Mouse (Mus musculus) left cerebral cortex, postnatal 36 days (tissue): Measurements from ENCODE around the gene Jph2. TPM values are rescaled to one million over a fixed set of nuclear protein-coding genes. Genes with fewer than 3 reads are reported as not detected.

Source experiments
- DNase-seq, 2 experiments: peaks; one replicate each; pipeline ENCODE4 v3.0.0; 2021 to 2022; ENCODE audit warnings: low spot score in 2 of 2, mixed read lengths in 1 of 2
- intact Hi-C: fragments of 180-260 bp; cut with DNase I; formaldehyde crosslinking; loops from one replicate; pipeline ENCODE4 v1.15.1; 2025
- total RNA-seq, 2 experiments: library from RNA; stranded (reverse); gene quantifications; 2 replicates each; pipeline ENCODE4 v1.2.3; 2021

The Jph2 gene
- total RNA-seq = under 1 TPM; 0.49 to 0.59 TPM

- intact Hi-C loops = no loop called here
- no peak for DNase-seq
These were observed at the start of gene Jph2 for GRCm38 (mm10) chr2:163397905-163398304. TSS of gene Jph2 (minus strand) at chr2:163397993.

GRCm38 (mm10) chr2:163447375-163447774 is 49.6 kb upstream of the Jph2 start:
- intact Hi-C loops = no loop called here
- DNase-seq = no peak

- no peak for DNase-seq
- intact Hi-C loops = no loop called here
These were observed 46.2 kb upstream of the Jph2 start for GRCm38 (mm10) chr2:163444017-163444416.

- intact Hi-C loops = no loop called here
- no peak for DNase-seq
These were observed 45.8 kb upstream of the Jph2 start for GRCm38 (mm10) chr2:163443543-163443942.

- intact Hi-C loops = no loop called here
- DNase-seq = no peak
These were observed 41.7 kb upstream of the Jph2 start for GRCm38 (mm10) chr2:163439488-163439887.

GRCm38 (mm10) chr2:163438619-163439451 is 41.0 kb upstream of the Jph2 start:
- DNase-seq = peak in 1 of 2 experiments; percentile 49

GRCm38 (mm10) chr2:163438246-163438618 is 40.4 kb upstream of the Jph2 start, which contains the start of gene Gdap1l1:
TSS of gene Gdap1l1 (plus strand) at chr2:163438476.
- DNase-seq = peak; percentile 78 to 80
- intact Hi-C loops = no loop called here

More at GRCm38 (mm10) chr2:163438619-163439451, 41.0 kb upstream of the Jph2 start:
- intact Hi-C loops = no loop called here

- DNase-seq = no peak
- intact Hi-C loops = no loop called here
These were observed 40.0 kb upstream of the Jph2 start for GRCm38 (mm10) chr2:163437800-163438199.

GRCm38 (mm10) chr2:163433971-163434370 is 36.2 kb upstream of the Jph2 start:
- intact Hi-C loops = no loop called here
- DNase-seq = no peak

GRCm38 (mm10) chr2:163431289-163431688 is 33.5 kb upstream of the Jph2 start:
- intact Hi-C loops = no loop called here
- no peak for DNase-seq

- intact Hi-C loops = no loop called here
- DNase-seq = no peak
These were observed 30.7 kb upstream of the Jph2 start for GRCm38 (mm10) chr2:163428346-163429011.

- DNase-seq = no peak
- intact Hi-C loops = no loop called here
These were observed 26.8 kb upstream of the Jph2 start, which contains the start of gene Oser1 for GRCm38 (mm10) chr2:163424597-163424996. TSS of gene Oser1 (minus strand) at chr2:163424697.

GRCm38 (mm10) chr2:163422895-163423660 is 25.3 kb upstream of the Jph2 start:
- intact Hi-C loops = no loop called here
- DNase-seq = no peak

GRCm38 (mm10) chr2:163420366-163420886 is 22.6 kb upstream of the Jph2 start:
- intact Hi-C loops = no loop called here
- no peak for DNase-seq

GRCm38 (mm10) chr2:163419346-163420045 is 21.7 kb upstream of the Jph2 start:
- intact Hi-C loops = loop anchor here (5.0 kb wide), 1 partner anchor 487 kb away; the partner anchor contains the start of gene Srsf6
- DNase-seq = peak; percentile 99 to 100

GRCm38 (mm10) chr2:163418841-163419345 is 21.1 kb upstream of the Jph2 start:
- intact Hi-C loops = loop anchor here (5.0 kb wide), 1 partner anchor 487 kb away; the partner anchor contains the start of gene Srsf6
- DNase-seq = no peak

- intact Hi-C loops = loop anchor here (5.0 kb wide), 1 partner anchor 486 kb away; the partner anchor contains the start of gene Srsf6
- DNase-seq = no peak
These were observed 20.0 kb upstream of the Jph2 start for GRCm38 (mm10) chr2:163417830-163418229.

GRCm38 (mm10) chr2:163417026-163417425 is 19.2 kb upstream of the Jph2 start:
- intact Hi-C loops = loop anchor here (5.0 kb wide), 1 partner anchor 485 kb away; the partner anchor contains the start of gene Srsf6
- DNase-seq = no peak
